Mouse (Mus musculus) A20 (cell line): Measurements from ENCODE around the gene Chrd.

Experiments used
- DNase-seq: peaks from one replicate; pipeline ENCODE4 v3.0.0-alpha.2; 2011; ENCODE audit warnings: low read depth, low spot score

Chrd gene

DNA sequence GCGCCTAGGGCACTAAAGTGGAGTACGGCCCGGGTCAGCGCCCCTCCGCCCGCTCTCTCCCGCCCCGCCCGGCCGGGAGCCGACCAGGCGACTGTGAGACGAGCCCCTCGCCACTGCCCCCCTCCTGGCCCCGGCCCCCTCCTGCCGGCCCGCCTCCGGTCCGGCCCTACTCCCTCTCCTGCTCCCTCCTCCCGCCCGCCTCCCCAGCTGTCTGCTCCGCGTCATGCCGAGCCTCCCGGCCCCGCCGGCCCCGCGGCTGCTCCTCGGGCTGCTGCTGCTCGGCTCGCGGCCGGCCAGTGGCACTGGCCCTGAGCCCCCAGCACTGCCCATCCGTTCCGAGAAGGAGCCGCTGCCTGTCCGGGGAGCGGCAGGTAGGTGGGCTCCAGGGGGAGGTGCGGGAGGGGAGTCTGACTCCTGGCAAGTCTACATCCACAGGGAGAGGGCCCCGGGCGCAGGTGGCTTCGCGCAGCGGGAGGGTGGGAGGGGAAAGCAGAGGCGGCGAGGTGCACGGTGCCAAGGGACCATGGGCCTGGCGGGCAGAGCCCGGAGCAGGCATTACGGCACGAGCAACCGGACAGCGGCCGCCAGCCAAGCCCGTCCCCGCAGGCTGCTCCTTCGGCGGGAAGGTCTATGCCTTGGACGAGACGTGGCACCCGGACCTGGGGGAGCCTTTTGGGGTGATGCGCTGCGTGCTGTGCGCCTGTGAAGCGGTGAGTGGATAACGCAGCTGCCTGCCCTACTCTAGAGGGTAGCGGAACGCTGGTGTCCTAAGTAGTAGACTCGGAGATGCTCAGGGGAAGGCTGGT is at the start of gene Chrd:
Gene Chrd, plus strand, starts transcription at position 203 of the 806 bp plus-strand sequence.
- DNase-seq, result no peak

GRCm38 (mm10) chr16:20690774-20691173 is 42.2 kb upstream of the Chrd start:
- no peak for DNase-seq

GRCm38 (mm10) chr16:20691617-20692016 is 41.3 kb upstream of the Chrd start:
- no peak for DNase-seq

GRCm38 (mm10) chr16:20692241-20692965 is 40.5 kb upstream of the Chrd start:
- no peak for DNase-seq

DNA sequence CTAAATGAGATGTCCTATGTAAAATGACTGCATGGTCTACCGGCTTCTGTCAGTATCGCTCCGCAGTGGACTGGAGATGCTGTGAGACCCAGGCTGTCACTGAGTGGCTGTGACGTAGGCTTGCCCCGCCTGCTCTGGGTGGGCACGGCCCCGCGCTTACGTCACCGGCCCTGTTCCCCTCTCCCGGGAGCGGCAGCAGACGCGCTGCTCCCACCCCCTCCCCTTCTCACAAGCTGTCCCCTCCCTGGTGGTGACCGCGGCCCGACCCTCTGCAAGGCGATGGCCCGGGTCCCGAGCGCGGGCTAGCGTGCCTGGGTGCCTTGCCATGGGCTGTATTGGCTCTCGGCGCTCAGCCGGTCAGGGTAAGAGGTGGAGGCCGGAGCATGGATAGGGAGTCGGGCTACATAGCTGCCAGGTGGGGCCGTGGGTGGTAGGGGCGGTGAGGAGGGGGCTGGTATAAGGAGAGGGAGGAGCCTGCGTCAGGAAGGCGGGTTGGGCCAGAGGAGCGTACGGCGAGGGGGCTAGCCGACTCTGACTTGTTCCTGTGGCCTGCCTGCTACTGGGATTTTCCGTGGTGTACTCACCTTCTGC is 39.7 kb upstream of the Chrd start, which contains the start of gene Fam131a:
Gene Fam131a, plus strand, starts transcription at position 131 of the 591 bp plus-strand sequence.
- DNase-seq, result no peak

- DNase-seq, result no peak
Measured at GRCm38 (mm10) chr16:20694781-20695180, 38.1 kb upstream of the Chrd start.

GRCm38 (mm10) chr16:20695622-20696323 is 37.2 kb upstream of the Chrd start:
- no peak for DNase-seq

DNA sequence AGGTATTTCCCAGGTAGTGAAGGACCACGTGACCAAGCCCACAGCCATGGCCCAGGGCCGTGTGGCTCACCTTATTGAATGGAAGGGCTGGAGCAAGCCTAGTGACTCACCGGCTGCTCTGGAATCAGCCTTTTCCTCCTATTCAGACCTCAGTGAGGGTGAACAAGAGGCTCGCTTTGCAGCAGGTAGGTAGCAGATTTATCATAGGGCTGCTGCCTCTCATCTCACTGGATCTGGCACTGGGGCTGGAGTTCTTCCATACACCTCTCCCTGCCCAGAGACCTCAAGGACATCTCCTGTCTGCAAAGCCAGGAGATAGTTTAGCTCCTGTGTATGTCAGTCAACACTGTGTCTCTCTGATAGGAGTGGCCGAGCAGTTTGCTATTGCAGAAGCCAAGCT is 33.7 kb upstream of the Chrd start:
- DNase-seq, result no peak

DNA sequence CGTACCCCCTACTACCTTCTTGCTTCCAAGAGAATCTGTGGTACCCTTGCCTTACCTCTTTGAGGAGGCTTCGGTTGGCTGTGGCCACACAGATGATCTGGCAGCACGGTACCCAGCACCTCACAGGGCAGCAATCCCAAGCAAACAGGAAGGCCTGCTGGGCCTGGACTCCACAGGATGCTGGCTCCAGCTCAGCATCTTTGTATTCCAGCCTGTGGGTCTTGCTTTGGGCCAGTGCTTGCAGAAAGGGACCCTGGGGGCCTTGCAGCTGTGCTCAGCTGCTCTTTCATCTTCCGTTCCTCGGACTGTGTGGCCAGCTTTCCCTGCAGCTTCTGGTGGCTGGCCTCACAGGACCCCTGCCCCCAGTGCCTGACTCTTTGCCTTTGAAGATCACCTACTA is 32.9 kb upstream of the Chrd start:
- no peak for DNase-seq

DNA sequence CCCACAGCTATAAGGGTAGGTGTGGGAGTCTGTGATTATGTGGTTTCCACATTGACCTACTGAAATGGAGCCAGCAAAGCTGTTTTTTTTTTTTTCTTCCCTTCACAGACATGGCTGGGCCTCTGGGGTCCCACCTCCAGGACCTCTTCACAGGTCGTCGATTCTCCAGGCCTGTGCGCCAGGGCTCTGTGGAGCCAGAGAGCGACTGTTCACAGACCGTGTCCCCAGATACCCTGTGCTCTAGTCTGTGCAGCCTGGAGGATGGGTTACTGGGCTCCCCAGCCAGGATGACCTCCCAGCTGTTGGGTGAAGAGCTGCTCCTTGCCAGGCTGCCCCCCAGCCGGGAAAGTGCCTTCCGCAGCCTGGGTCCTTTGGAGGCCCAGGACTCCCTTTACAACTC is 31.6 kb upstream of the Chrd start:
- no peak for DNase-seq

- no peak for DNase-seq
Measured at GRCm38 (mm10) chr16:20701729-20702521, 31.0 kb upstream of the Chrd start.

GRCm38 (mm10) chr16:20702522-20702893 is 30.4 kb upstream of the Chrd start:
- DNase-seq, result peak; percentile 64

- DNase-seq, result no peak
Measured at GRCm38 (mm10) chr16:20703071-20703470, 29.9 kb upstream of the Chrd start.

GRCm38 (mm10) chr16:20703699-20704400 is 29.1 kb upstream of the Chrd start:
- DNase-seq, result no peak

DNA sequence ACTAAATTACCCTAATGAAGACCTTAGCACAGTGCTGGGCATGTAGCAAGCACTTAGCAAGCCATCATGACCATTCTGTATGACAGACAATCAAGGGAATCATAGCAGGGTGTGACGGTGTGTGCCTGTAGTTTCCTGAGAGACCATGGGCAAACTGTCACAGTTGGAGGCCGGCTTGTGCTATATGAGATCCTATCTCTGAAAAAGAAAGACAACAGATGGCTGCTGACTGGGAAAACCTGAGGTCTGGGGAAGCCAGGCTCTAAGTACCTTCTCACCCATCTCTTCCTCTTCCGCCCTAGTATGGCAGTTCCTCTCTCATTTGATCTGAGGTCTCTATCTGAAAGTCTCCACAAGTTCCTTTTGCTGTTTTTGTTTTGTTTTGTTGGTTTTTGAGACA is 27.1 kb upstream of the Chrd start:
- no peak for DNase-seq

- no peak for DNase-seq
Measured at GRCm38 (mm10) chr16:20706407-20707055, 26.4 kb upstream of the Chrd start.

DNA sequence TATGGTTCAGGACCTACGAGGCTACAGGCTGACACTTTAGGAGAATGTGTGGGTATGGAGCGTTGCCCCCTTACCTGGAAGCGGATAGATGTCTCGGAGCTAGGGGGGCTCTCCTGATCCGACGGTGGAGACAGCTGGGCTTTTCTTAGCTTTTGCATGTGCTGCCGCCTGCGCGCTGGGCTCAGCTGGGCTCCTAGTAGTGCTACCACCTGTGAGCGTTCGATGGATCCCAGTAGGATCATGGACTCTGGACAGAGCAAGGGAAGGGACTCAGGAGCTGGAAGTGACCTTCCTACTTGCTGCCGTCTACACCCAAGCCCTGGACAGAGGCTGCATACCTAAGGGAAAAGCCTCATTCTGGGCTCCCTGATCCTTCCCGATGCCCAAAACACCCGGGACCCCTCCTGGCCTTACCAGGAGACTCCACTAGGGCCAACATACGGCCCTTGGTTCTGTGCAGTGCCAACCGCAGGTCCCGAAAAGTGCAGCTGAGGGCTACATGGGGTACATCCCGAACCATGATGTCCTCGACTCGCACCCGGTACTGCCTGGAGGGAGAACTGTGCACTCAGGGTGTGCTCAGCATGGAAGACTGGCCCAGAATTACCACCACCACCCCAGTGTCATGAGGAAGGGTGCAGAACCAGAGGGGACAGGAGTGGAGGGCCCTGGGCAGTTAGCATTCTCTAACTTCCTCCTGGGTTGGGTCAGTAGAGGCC is 24.5 kb upstream of the Chrd start:
- no peak for DNase-seq

- no peak for DNase-seq
Measured at GRCm38 (mm10) chr16:20708939-20709734, 23.8 kb upstream of the Chrd start.

- DNase-seq, result no peak
Measured at GRCm38 (mm10) chr16:20710370-20710769, 22.6 kb upstream of the Chrd start.
